Mouse (Mus musculus) olfactory bulb, adult 2 months (tissue): ENCODE results near the gene Spata17.

Experiments used
- CTCF ChIP-seq: fragments of 200-500 bp; IDR thresholded peaks from 2 replicates; pipeline ENCODE4 v1.5.1; 2012; ENCODE audit warnings: low read depth, mild to moderate bottlenecking, low read length, moderate library complexity; ENCODE audit not compliant: insufficient read depth
- POLR2A ChIP-seq: fragments of 200-500 bp; IDR thresholded peaks from 2 replicates; pipeline ENCODE4 v1.6.1; 2012; ENCODE audit warnings: mild to moderate bottlenecking, low read depth, low read length, moderate library complexity; ENCODE audit not compliant: insufficient read depth

- TF ChIP-seq CTCF (no peak), POLR2A (no peak)
Observed at GRCm38 (mm10) chr1:187240304-187240703, 25.0 kb upstream of the Spata17 start.
